Mouse (Mus musculus) gastrocnemius, adult 2 months (tissue): Measurements from ENCODE around the gene Gm20814. TPM values are rescaled to one million over a fixed set of nuclear protein-coding genes. Genes with fewer than 3 reads are reported as not detected.
"Not testable (repeated sequence)": the region's sequence is repeated elsewhere in the genome, so short reads cannot be mapped to it uniquely, and the experiment has no call there.

Experiments
- DNase-seq: peaks from one replicate; pipeline ENCODE4 v3.0.0; 2022
- H3K27ac ChIP-seq: fragments of 200-600 bp; 2 replicates; pipeline ENCODE4 v1.8.1; 2022; ENCODE audit warnings: mild to moderate bottlenecking
- H3K4me3 ChIP-seq: fragments of 200-600 bp; 2 replicates; pipeline ENCODE4 v1.8.1; 2022; ENCODE audit warnings: mild to moderate bottlenecking, moderate library complexity
- intact Hi-C: fragments of 180-260 bp; cut with DNase I; formaldehyde crosslinking; loops from one replicate; pipeline ENCODE4 v1.15.1; 2025
- long read RNA-seq, 2 experiments: library from polyadenylated mRNA; stranded (forward); transcript quantifications; one replicate each; pipeline ENCODE4 v2.0.0; 2021
- total RNA-seq, 2 experiments: library from RNA; stranded (reverse); gene quantifications; 2 replicates each; pipeline ENCODE4 v1.2.3; 2021

The Gm20814 gene
- total RNA-seq, result not detected
- long read RNA-seq, experiment 1, result 0 reads
- long read RNA-seq, experiment 2, result 0 reads

GRCm38 (mm10) chrY:75195556-75195955, at the start of gene Gm20814:
Gene Gm20814 (plus strand): TSS chrY:75195856.
- intact Hi-C loops, DNase-seq: not testable (repeated sequence)

More at GRCm38 (mm10) chrY:75195556-75195955, at the start of gene Gm20814:
- H3K27ac ChIP-seq, H3K4me3 ChIP-seq: not testable (repeated sequence)
